Mouse (Mus musculus): ENCODE measurements at regions not wholly inside any gene's neighbourhood (a gene's known extent, or its start where the extent isn't known, plus 50 kb on each side); places are given as distances from the start of the nearest gene placed in this dataset.

DNA sequence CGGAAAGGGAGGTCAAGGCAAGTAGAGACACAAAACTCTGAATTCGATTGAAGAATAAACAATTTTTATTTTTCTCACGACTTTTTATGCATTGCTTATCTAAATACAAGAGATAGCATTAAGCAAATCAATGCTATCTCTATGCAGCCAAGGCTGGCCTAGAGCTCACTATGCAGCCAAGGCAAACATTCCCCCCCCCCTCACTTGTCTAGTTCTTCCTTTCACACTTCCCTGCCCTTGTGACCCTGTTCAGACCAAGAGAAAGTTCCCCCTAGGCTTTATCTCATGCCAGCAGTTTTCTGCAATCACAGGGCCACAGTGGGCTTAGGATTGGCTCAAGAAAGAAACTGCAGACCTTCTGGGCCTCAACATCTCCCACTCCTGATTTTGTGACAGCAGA is 417.9 kb upstream of the Rag2 start:
- no peaks in the 10 kb centered on the region for H3K4me1 ChIP-seq (ENCODE audit: control insufficient read depth in 1 of 2, insufficient read depth in 2 of 2)
- no peak overlapping the region for H3K9ac ChIP-seq (ENCODE audit: insufficient read depth, low read depth)
- TF ChIP-seq ELF1 (IDR thresholded peaks at IDR 0.05; ENCODE audit: low read depth, low read length) (no peak), USF1 (IDR thresholded peaks at IDR 0.05; ENCODE audit: low read depth, low read length) (no peak), POLR2A (IDR thresholded peaks at IDR 0.05; ENCODE audit: low read depth, low read length) (no peak), POLR2AphosphoS2 (IDR thresholded peaks at IDR 0.05; ENCODE audit: low read depth, low read length) (no peak)
- in situ Hi-C loops (cut with MboI; ENCODE audit: low pct_ligation_motif_present, low pct_unique_long_range_greater_than_20kb, low sequenced_read_pairs): no loop called here
- no peaks in the 10 kb centered on the region for H3K79me2 ChIP-seq (replicated peaks; ENCODE audit: control insufficient read depth, extremely low read depth, insufficient read depth, poor library complexity, severe bottlenecking)
- no peak overlapping the region for H3K27ac ChIP-seq (ENCODE audit: insufficient read depth, low read depth)
- no peak for DNase-seq (ENCODE audit: extremely low read depth)
- dilution Hi-C loops (cut with MboI; ENCODE audit: extremely low pct_ligation_motif_present, extremely low pct_unique_long_range_greater_than_20kb, low sequenced_read_pairs): no loop called here
- H3K36me3 ChIP-seq (replicated peaks in 1 of 2; ENCODE audit: control insufficient read depth in 1 of 2, insufficient read depth in 1 of 2, low read length in 1 of 2): no peaks in the 10 kb centered on the region
- H3K4me2 ChIP-seq (ENCODE audit: insufficient read depth, low read depth, poor library complexity, severe bottlenecking): no peak overlapping the region
- H3K27me3 ChIP-seq (replicated peaks): no peaks in the 10 kb centered on the region
- no peak overlapping the region for H3K4me3 ChIP-seq (replicated peaks in 1 of 3; ENCODE audit: low read depth in 2 of 3, low read length in 2 of 3, poor library complexity in 1 of 3)
- no peaks in the 10 kb centered on the region for H3K9me3 ChIP-seq (replicated peaks; ENCODE audit: low read length)

DNA sequence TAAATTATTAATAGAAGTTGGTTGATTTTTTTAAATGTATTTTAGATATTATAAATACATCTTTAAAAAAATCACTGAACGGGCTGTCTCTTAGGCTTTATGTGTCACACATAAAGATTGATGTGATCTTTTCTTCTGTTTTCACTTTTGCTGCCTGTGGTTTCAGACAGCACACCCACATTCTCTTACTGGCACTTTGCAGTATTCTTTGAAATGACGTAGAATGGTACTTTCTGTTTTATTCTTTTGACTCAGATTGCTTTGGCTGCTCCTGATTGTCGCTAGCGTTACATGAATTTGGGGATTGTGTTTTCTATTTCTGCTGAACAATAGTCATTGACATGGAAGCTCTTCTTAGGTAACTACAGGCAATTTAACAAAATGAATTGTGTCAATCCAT is 415.4 kb upstream of the Rag2 start:
- Histone ChIP-seq H3K4me3 (replicated peaks in 1 of 3; ENCODE audit: low read depth in 2 of 3, low read length in 2 of 3, poor library complexity in 1 of 3) (no peak overlapping the region), H3K27me3 (replicated peaks) (no peaks in the 10 kb centered on the region), H3K4me1 (ENCODE audit: control insufficient read depth in 1 of 2, insufficient read depth in 2 of 2) (no peaks in the 10 kb centered on the region), H3K36me3 (replicated peaks in 1 of 2; ENCODE audit: control insufficient read depth in 1 of 2, insufficient read depth in 1 of 2, low read length in 1 of 2) (no peaks in the 10 kb centered on the region), H3K4me2 (ENCODE audit: insufficient read depth, low read depth, poor library complexity, severe bottlenecking) (no peak overlapping the region), H3K79me2 (replicated peaks; ENCODE audit: control insufficient read depth, extremely low read depth, insufficient read depth, poor library complexity, severe bottlenecking) (no peaks in the 10 kb centered on the region), H3K27ac (ENCODE audit: insufficient read depth, low read depth) (no peak overlapping the region), H3K9ac (ENCODE audit: insufficient read depth, low read depth) (no peak overlapping the region), H3K9me3 (replicated peaks; ENCODE audit: low read length) (no peaks in the 10 kb centered on the region)
- dilution Hi-C loops (cut with MboI; ENCODE audit: extremely low pct_ligation_motif_present, extremely low pct_unique_long_range_greater_than_20kb, low sequenced_read_pairs) (no loop called here), in situ Hi-C loops (cut with MboI; ENCODE audit: low pct_ligation_motif_present, low pct_unique_long_range_greater_than_20kb, low sequenced_read_pairs) (no loop called here)
- no peak for DNase-seq (ENCODE audit: extremely low read depth)
- no peak for TF ChIP-seq MAZ (IDR thresholded peaks at IDR 0.05; ENCODE audit: low read depth, low read length)
- peak; percentile 65 for TF ChIP-seq IRF4 (IDR thresholded peaks at IDR 0.05; ENCODE audit: low read depth, low read length)
- peak; percentile 28; the same call in 1 of the 2 replicates for TF ChIP-seq EP300 (IDR thresholded peaks at IDR 0.05; ENCODE audit: low read length)

DNA sequence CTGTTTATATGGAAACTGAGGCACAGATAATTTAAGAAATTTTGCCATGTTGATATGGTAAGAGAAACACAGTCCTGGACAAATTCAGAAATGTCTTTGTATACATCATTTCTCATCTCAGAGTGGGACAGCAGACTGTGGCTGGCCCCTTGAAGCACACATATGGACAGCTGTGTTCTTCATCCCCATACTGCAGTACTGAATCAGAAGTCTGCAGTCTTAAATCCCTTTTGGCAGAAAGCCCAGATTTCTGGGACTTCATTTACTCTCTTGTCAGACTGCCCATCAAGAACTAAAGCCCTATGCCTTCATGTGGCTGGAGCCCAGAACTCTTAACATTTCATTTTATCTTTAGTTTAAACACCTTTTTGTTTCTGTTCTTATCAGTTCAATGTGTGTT is 403.8 kb upstream of the Rag2 start:
- dilution Hi-C loops (cut with MboI; ENCODE audit: extremely low pct_ligation_motif_present, extremely low pct_unique_long_range_greater_than_20kb, low sequenced_read_pairs) (no loop called here), in situ Hi-C loops (cut with MboI; ENCODE audit: low pct_ligation_motif_present, low pct_unique_long_range_greater_than_20kb, low sequenced_read_pairs) (no loop called here)
- TF ChIP-seq GABPA (IDR thresholded peaks at IDR 0.05; ENCODE audit: insufficient replicate concordance, low read depth, low read length) (no peak), SIN3A (IDR thresholded peaks at IDR 0.05; ENCODE audit: low read length) (no peak), USF2 (conservative IDR thresholded peaks at IDR 0.05; ENCODE audit: low read depth, low read length) (no peak), POLR2A (IDR thresholded peaks at IDR 0.05; ENCODE audit: low read depth, low read length) (no peak), ZMIZ1 (IDR thresholded peaks at IDR 0.05; ENCODE audit: low read depth, low read length) (no peak), NELFE (IDR thresholded peaks at IDR 0.05; ENCODE audit: low read depth, low read length) (no peak), HCFC1 (IDR thresholded peaks at IDR 0.05; ENCODE audit: low read depth, low read length) (no peak), JUND (conservative IDR thresholded peaks at IDR 0.05; ENCODE audit: low read depth, low read length) (no peak), EP300 (IDR thresholded peaks at IDR 0.05; ENCODE audit: low read length) (no peak), RAD21 (IDR thresholded peaks at IDR 0.05; ENCODE audit: low read depth, low read length) (no peak), SMC3 (IDR thresholded peaks at IDR 0.05; ENCODE audit: low read depth, low read length) (no peak), ZC3H11A (IDR thresholded peaks at IDR 0.05; ENCODE audit: low read depth, low read length) (no peak), CTCF (conservative IDR thresholded peaks at IDR 0.05 in 1 of 2, IDR thresholded peaks at IDR 0.05 in 1 of 2; ENCODE audit: low read depth in 2 of 2, low read length in 2 of 2) (no peak)
- H3K36me3 ChIP-seq (replicated peaks in 1 of 2; ENCODE audit: control insufficient read depth in 1 of 2, insufficient read depth in 1 of 2, low read length in 1 of 2): no peaks in the 10 kb centered on the region
- H3K27me3 ChIP-seq (replicated peaks): no peaks in the 10 kb centered on the region
- no peak overlapping the region for H3K9ac ChIP-seq (ENCODE audit: insufficient read depth, low read depth)
- no peaks in the 10 kb centered on the region for H3K79me2 ChIP-seq (replicated peaks; ENCODE audit: control insufficient read depth, extremely low read depth, insufficient read depth, poor library complexity, severe bottlenecking)
- DNase-seq (ENCODE audit: extremely low read depth): no peak
- 0 out of 4 replicates have a peak, but pooled peaks cover 0 to 3% of the 10 kb centered on the region in 2 experiments for H3K4me1 ChIP-seq (ENCODE audit: control insufficient read depth in 1 of 2, insufficient read depth in 2 of 2)
- H3K4me3 ChIP-seq (replicated peaks in 1 of 3; ENCODE audit: low read depth in 2 of 3, low read length in 2 of 3, poor library complexity in 1 of 3): no peak overlapping the region
- no peak overlapping the region for H3K4me2 ChIP-seq (ENCODE audit: insufficient read depth, low read depth, poor library complexity, severe bottlenecking)
- no peaks in the 10 kb centered on the region for H3K9me3 ChIP-seq (replicated peaks; ENCODE audit: low read length)
- H3K27ac ChIP-seq (ENCODE audit: insufficient read depth, low read depth): no peak overlapping the region

Data from CH12.LX (cell line).